Mouse (Mus musculus) midbrain, embryonic 13.5 days (tissue): ENCODE results near the gene Idua. TPM values are rescaled to one million over a fixed set of nuclear protein-coding genes. Genes with fewer than 3 reads are reported as not detected.
"Not testable (repeated sequence)": the region's sequence is repeated elsewhere in the genome, so short reads cannot be mapped to it uniquely, and the experiment has no call there.

Experiments
- ATAC-seq: fragments of 200-750 bp; cut with Nextera tagmentation; 2 replicates; pipeline ENCODE4 v1.8.0; 2017; ENCODE audit warnings: mild to moderate bottlenecking, moderate TSS enrichment, moderate library complexity
- H3K27ac ChIP-seq: fragments of 300-500 bp; sonication (generic); 2 replicates; pipeline ENCODE4 v1.5.1; 2015; ENCODE audit warnings: inconsistent platforms, mild to moderate bottlenecking, moderate library complexity
- H3K27me3 ChIP-seq: fragments of 300-500 bp; sonication (generic); 2 replicates; pipeline ENCODE4 v1.6.1; 2015; ENCODE audit warnings: mild to moderate bottlenecking, inconsistent platforms
- H3K36me3 ChIP-seq: fragments of 300-500 bp; sonication (generic); 2 replicates; pipeline ENCODE4 v1.6.1; 2015; ENCODE audit warnings: mild to moderate bottlenecking, inconsistent platforms
- H3K4me1 ChIP-seq: fragments of 300-500 bp; sonication (generic); replicated peaks from 2 replicates; pipeline ENCODE4 v1.6.1; 2015; ENCODE audit warnings: inconsistent platforms
- H3K4me2 ChIP-seq: fragments of 300-500 bp; sonication (generic); replicated peaks from 2 replicates; pipeline ENCODE4 v1.6.1; 2015; ENCODE audit warnings: moderate library complexity, mild to moderate bottlenecking, inconsistent platforms
- H3K4me3 ChIP-seq: fragments of 300-500 bp; sonication (generic); replicated peaks from 2 replicates; pipeline ENCODE4 v1.5.1; 2015; ENCODE audit warnings: mild to moderate bottlenecking, inconsistent platforms
- H3K9ac ChIP-seq: fragments of 300-500 bp; sonication (generic); replicated peaks from 2 replicates; pipeline ENCODE4 v1.6.1; 2015; ENCODE audit warnings: mild to moderate bottlenecking, inconsistent platforms
- H3K9me3 ChIP-seq: fragments of 300-500 bp; sonication (generic); 2 replicates; pipeline ENCODE4 v1.6.1; 2016; ENCODE audit warnings: mild to moderate bottlenecking, inconsistent platforms
- WGBS: fragments of 180-500 bp; shearing (Covaris S2); methylation state at CpG from one replicate; pipeline ENCODE4 v1.1.7; 2015; 5-methylcytosine and 5-hydroxymethylcytosine counted together
- polyA plus RNA-seq: library from polyadenylated mRNA; unstranded; fragments of >200 nt; fragmentation: Nextera tagmentation; extraction: Ambion mirVana; gene quantifications from 2 replicates; pipeline ENCODE4 v1.2.1, GENCODE M21; 2015

Gene Idua
- polyA plus RNA-seq, result 10.6 and 10.7 TPM in 2 replicates

GRCm38 (mm10) chr5:108659698-108660631, at the start of gene Idua:
Idua (plus strand) TSS chr5:108660331.
- Histone ChIP-seq H3K36me3 (peaks cover 30% of the 10 kb centered on the region), H3K9ac (peak within 1 kb of the TSS; percentile 94), H3K27ac (peak within 1 kb of the TSS; percentile 44; the same call in 1 of the 2 replicates), H3K27me3 (no peaks in the 10 kb centered on the region), H3K4me1 (peaks cover 31% of the 10 kb centered on the region), H3K4me2 (peak within 1 kb of the TSS; percentile 93), H3K9me3 (no peaks in the 10 kb centered on the region), H3K4me3 (peak within 1 kb of the TSS; percentile 88)
- WGBS, result 11% methylated on average over 24 of the region's 24 CpGs
- peak; percentile 25 for ATAC-seq

DNA sequence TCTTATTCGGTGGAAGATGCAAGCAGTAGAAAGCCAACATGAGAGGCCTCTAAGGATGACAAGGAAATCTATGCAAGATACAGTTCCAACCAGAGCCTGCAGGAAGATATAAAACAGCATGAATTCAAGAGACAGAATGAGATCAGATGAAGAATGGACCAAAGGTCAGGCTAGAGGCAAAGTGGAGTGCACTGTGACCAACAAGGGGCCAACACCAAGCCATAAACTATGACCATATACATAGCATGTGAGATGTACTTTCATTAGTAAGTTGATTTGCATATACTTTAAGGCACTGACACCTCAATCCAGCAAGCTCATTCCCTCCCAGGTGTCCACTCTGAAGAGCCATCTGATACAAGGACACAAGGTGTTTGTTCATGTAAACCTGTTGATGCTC, 49.7 kb upstream of the Idua start:
- Histone ChIP-seq H3K4me1 (no peaks in the 10 kb centered on the region), H3K4me3 (no peak overlapping the region), H3K27ac (no peak overlapping the region), H3K27me3 (no peaks in the 10 kb centered on the region), H3K9me3 (no peaks in the 10 kb centered on the region), H3K4me2 (no peak overlapping the region), H3K9ac (no peak overlapping the region), H3K36me3 (peaks cover 96% of the 10 kb centered on the region)
- no peak for ATAC-seq
- whole genome bisulfite sequencing, result 98% methylated on average over 1 of the region's 1 CpGs

DNA sequence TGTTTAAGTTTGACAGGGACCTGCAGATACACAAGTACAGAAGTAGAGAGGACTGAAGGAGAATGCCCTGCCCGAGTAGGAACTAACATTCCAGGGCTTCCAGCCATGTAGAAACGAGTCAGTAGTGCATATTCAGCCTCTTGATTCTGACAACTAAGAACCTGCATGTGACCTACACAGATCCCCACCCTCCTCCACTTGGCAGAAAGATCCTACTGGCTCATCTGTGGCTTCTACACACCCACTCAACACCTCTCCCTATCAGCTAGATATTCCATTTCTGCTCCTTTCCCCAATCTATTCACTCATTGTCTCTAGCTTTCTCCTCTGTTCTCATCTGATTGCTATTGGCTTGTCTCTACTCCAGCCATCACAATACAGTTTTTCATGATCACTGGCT, 38.3 kb upstream of the Idua start:
- Histone ChIP-seq H3K9me3 (no peaks in the 10 kb centered on the region), H3K9ac (no peak overlapping the region), H3K27ac (no peak overlapping the region), H3K4me1 (peaks cover 2% of the 10 kb centered on the region), H3K27me3 (no peaks in the 10 kb centered on the region), H3K4me3 (no peak overlapping the region), H3K36me3 (peaks cover 59% of the 10 kb centered on the region), H3K4me2 (no peak overlapping the region)
- no peak for ATAC-seq
- 92% methylated on average over 2 of the region's 2 CpGs for WGBS

DNA sequence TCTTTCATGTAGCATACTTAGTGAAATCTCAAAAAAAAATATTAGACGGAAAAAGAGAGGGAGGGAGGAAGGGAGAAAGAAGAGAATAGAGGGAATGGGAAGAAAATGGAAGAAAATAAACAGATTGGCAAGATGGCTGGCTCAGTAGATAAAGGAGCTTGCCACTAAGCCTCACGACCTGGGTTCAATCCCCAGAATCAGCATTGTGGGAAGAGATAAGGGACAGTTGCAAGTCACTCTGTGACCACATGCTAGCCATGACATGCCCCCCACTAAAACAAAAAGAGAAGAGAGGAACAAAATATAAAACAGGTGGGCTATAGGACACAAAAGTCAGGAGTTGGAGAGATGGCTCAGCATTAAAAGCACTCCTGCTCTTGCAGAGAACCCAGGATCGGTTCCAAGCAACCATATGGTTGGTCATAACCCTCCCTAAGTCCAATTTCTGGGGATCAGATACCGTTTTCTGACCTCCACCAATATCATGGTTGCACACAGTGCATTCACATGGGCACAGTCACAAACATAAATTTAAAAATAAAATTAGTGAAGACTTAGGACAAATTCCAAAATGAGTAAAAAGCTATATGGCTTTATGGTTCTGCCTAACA, 34.0 kb upstream of the Idua start:
- WGBS, result 90% methylated on average over 4 of the region's 4 CpGs
- Histone ChIP-seq H3K4me3 (no peak overlapping the region), H3K36me3 (peaks cover 32% of the 10 kb centered on the region), H3K4me2 (no peak overlapping the region), H3K9ac (no peak overlapping the region), H3K27me3 (no peaks in the 10 kb centered on the region), H3K9me3 (no peaks in the 10 kb centered on the region), H3K4me1 (peaks cover 32% of the 10 kb centered on the region), H3K27ac (no peak overlapping the region)
- no peak for ATAC-seq

DNA sequence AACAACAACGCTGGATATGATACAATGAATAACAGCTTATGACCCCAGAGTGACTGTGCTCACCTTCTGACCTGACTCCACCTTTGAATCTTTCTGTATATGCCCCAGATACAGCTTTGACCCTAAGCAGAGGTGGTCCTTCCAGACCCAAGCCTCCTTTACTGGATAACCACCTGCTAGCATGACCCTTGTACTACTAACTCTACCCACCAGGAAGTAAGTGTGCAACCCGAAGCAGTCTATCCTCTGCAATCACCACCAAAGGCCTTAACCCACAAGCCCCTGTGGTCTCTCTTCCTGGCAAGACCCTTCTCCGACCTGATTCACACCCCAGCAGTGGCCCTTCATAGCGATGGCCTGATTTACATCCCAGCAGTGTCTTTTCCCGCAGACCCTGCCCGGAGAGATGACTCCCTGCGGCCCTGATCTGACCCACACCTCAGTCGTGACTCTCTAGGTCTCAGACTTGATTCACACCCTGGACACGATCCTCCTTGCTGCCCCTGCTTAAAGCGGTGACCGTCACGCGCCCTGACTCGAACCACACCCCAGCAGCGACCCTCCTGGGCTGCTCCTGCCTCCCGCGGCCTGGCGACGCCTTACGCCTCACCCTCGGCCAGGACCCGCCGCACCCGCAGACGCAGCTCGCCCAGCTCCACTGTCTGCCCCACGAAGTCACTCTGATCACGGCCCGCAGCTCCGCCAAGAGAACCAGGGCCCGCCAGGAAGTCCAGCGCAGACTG, 31.1 kb upstream of the Idua start:
- 3% methylated on average over 32 of the region's 32 CpGs for WGBS
- H3K4me3 ChIP-seq, result peak overlapping the region; percentile 83
- H3K4me2 ChIP-seq, result peak overlapping the region; percentile 96
- no peaks in the 10 kb centered on the region for H3K9me3 ChIP-seq
- H3K4me1 ChIP-seq, result peaks cover 32% of the 10 kb centered on the region
- peak; percentile 90 for ATAC-seq
- H3K9ac ChIP-seq, result peak overlapping the region; percentile 95
- peak overlapping the region; percentile 87 for H3K27ac ChIP-seq
- no peaks in the 10 kb centered on the region for H3K27me3 ChIP-seq
- H3K36me3 ChIP-seq, result peaks cover 6% of the 10 kb centered on the region

- Histone ChIP-seq H3K27ac (peak within 1 kb of the TSS; percentile 87), H3K9ac (peak within 1 kb of the TSS; percentile 95), H3K27me3 (no peaks in the 10 kb centered on the region), H3K4me3 (peak within 1 kb of the TSS; percentile 83), H3K4me1 (peaks cover 32% of the 10 kb centered on the region), H3K36me3 (no peaks in the 10 kb centered on the region), H3K4me2 (peak within 1 kb of the TSS; percentile 96), H3K9me3 (no peaks in the 10 kb centered on the region)
- WGBS, result under 1% methylated on average over 58 of the region's 58 CpGs
- peak; percentile 98 for ATAC-seq
Observed at GRCm38 (mm10) chr5:108629634-108630483, 30.3 kb upstream of the Idua start, which contains the start of the genes Gak and Tmem175. Gak (minus strand) TSS chr5:108629755. Tmem175 (plus strand) TSS chr5:108629770.

DNA sequence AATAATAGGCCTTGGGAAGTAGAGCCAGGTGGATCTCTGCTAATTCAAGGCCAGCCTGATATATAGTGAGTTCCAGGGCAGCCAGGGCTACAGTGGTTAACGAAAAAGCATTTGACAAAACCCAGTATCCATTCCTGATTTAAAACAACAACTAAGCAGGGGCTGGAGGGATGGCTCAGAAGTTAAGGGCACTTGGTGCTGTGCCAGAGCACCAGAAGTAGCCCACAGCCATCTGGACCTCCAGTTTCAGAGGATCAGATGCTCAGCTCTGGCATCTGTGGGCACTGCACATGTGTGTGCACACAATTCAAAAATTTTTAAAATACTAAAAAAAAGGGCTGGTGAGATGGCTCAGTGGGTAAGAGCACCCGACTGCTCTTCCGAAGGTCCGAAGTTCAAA, 26.5 kb upstream of the Idua start:
- H3K4me1 ChIP-seq, result peaks cover 12% of the 10 kb centered on the region
- no peak overlapping the region for H3K4me2 ChIP-seq
- no peaks in the 10 kb centered on the region for H3K9me3 ChIP-seq
- H3K9ac ChIP-seq, result no peak overlapping the region
- ATAC-seq, result no peak
- no peak overlapping the region for H3K27ac ChIP-seq
- H3K27me3 ChIP-seq, result no peaks in the 10 kb centered on the region
- H3K4me3 ChIP-seq, result no peak overlapping the region
- 93% methylated on average over 4 of the region's 4 CpGs for WGBS
- no peaks in the 10 kb centered on the region for H3K36me3 ChIP-seq

DNA sequence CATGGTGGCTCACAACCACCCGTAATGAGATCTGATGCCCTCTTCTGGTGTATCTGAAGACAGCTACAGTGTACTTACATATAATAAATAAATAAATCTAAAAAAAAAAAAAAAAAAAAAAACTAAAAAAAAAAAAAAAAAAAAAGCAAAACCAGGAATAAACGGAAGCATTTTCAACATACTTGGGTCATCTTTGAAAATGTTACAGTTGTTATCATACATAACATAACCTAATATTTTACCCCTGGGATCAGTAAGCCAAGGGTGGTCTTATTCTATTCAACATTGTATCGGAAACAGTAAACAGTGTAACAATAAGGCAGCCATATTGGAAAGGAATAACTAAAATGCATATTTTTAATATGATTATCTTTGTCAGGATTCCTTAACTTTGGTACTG, 26.0 kb upstream of the Idua start:
- H3K9me3 ChIP-seq, H3K9ac ChIP-seq, H3K4me3 ChIP-seq, H3K27ac ChIP-seq, ATAC-seq, H3K4me2 ChIP-seq, H3K4me1 ChIP-seq, H3K27me3 ChIP-seq, H3K36me3 ChIP-seq: not testable (repeated sequence)
- WGBS, result 91% methylated on average over 2 of the region's 3 CpGs

- H3K4me1 ChIP-seq, result no peaks in the 10 kb centered on the region
- H3K4me3 ChIP-seq, result no peak overlapping the region
- no peaks in the 10 kb centered on the region for H3K27me3 ChIP-seq
- no peak overlapping the region for H3K27ac ChIP-seq
- H3K4me2 ChIP-seq, result no peak overlapping the region
- no peaks in the 10 kb centered on the region for H3K36me3 ChIP-seq
- WGBS, result 78% methylated on average over 4 of the region's 4 CpGs
- H3K9me3 ChIP-seq, result no peaks in the 10 kb centered on the region
- no peak overlapping the region for H3K9ac ChIP-seq
- ATAC-seq, result no peak
Observed at GRCm38 (mm10) chr5:108636172-108636571, 24.0 kb upstream of the Idua start.

DNA sequence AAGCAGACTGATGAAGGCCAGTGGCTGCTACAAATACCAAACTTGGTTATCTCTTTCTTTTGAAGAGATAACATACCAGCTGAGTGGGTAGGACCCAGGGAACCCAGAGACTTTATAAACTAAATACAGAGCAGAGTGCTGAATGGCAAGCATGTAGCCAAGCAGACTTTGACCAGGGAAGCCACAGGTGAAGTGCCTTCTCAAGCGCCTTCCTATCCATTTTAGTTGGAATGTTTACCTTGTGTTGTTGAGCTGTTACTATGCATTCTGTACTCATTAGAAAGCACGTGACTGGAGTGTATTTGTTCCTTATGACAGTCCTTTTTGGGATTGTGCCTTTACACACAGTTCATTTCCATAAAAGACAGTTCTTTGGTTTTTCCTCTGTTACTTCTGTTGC, 16.5 kb upstream of the Idua start:
- WGBS, result 84% methylated on average over 2 of the region's 2 CpGs
- H3K36me3 ChIP-seq, result peaks cover 60% of the 10 kb centered on the region
- no peak for ATAC-seq
- no peaks in the 10 kb centered on the region for H3K4me1 ChIP-seq
- H3K4me3 ChIP-seq, result no peak overlapping the region
- no peak overlapping the region for H3K4me2 ChIP-seq
- no peak overlapping the region for H3K27ac ChIP-seq
- H3K9me3 ChIP-seq, result no peaks in the 10 kb centered on the region
- no peaks in the 10 kb centered on the region for H3K27me3 ChIP-seq
- no peak overlapping the region for H3K9ac ChIP-seq

- H3K36me3 ChIP-seq, result peaks cover 82% of the 10 kb centered on the region
- no peaks in the 10 kb centered on the region for H3K27me3 ChIP-seq
- H3K4me1 ChIP-seq, result no peaks in the 10 kb centered on the region
- WGBS, result 93% methylated on average over 9 of the region's 9 CpGs
- H3K9me3 ChIP-seq, result no peaks in the 10 kb centered on the region
- no peak overlapping the region for H3K4me3 ChIP-seq
- no peak overlapping the region for H3K9ac ChIP-seq
- H3K27ac ChIP-seq, result no peak overlapping the region
- ATAC-seq, result no peak
- H3K4me2 ChIP-seq, result no peak overlapping the region
Observed at GRCm38 (mm10) chr5:108645651-108646342, 14.3 kb upstream of the Idua start.
